Mouse (Mus musculus): ENCODE data around the gene Ran.

DNA sequence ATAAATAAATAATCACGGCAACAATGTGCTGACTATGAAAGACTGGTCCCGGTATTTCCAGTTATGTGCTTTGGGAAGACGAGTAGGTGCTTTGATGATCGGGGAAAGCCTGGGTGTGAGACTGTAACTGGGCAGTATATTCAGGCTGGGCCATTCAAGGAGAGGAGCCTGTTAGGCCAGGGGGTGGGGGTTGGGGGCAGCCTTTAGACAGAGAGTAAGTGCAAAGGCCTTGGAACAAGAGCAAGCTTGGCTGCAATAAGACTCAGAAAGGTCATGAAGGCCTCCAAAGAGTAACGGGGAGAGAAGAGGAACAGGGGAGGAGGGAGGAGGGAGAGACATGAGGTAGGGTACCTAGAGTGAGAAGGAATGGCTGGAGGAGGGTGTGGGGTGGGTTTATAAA is 4.3 kb upstream of the Ran start:
- no peak for TF ChIP-seq CTCF (IDR thresholded peaks at IDR 0.05; ENCODE audit: control insufficient read depth, insufficient read depth, low read length)
- TF ChIP-seq POLR2A (IDR thresholded peaks at IDR 0.05; ENCODE audit: borderline replicate concordance, control insufficient read depth, low read depth, low read length): no peak
